Mouse (Mus musculus) ES-E14 (cell line): ENCODE measurements at regions not wholly inside any gene's neighbourhood (a gene's known extent, or its start where the extent isn't known, plus 50 kb on each side); places are given as distances from the start of the nearest gene placed in this dataset.

Experiments used
- DNase-seq: peaks from one replicate; pipeline ENCODE4 v3.0.0-alpha.2; 2013; ENCODE audit warnings: low read depth, low spot score
- H3K27ac ChIP-seq: 2 replicates; pipeline ENCODE4 v1.5.1; 2012; ENCODE audit warnings: low read depth, mild to moderate bottlenecking, low read length, moderate library complexity, mixed read lengths; ENCODE audit not compliant: poor library complexity, insufficient read depth, severe bottlenecking
- H3K36me3 ChIP-seq: 2 replicates; pipeline ENCODE4 v1.6.1; 2012; ENCODE audit warnings: mild to moderate bottlenecking, low read length, moderate library complexity, mixed read lengths; ENCODE audit not compliant: control insufficient read depth, poor library complexity, insufficient read depth, severe bottlenecking
- H3K4me1 ChIP-seq, 2 experiments: fragments of 150-350 bp in 1 of 2; sonication (generic) in 1 of 2; 2 replicates each; pipeline ENCODE4 v1.6.1; 2012; ENCODE audit warnings: low read length in 2 of 2, mild to moderate bottlenecking in 1 of 2, mixed read lengths in 1 of 2; ENCODE audit not compliant: control insufficient read depth in 2 of 2, insufficient read depth in 2 of 2, poor library complexity in 1 of 2
- H3K4me3 ChIP-seq, 2 experiments: fragments of 150-350 bp in 1 of 2; sonication (generic) in 1 of 2; 2 replicates each; pipeline ENCODE4 v1.5.1; 2012; ENCODE audit warnings: low read length in 2 of 2, low read depth in 1 of 2, mild to moderate bottlenecking in 1 of 2, mixed read lengths in 1 of 2; ENCODE audit not compliant: insufficient read depth in 1 of 2, poor library complexity in 1 of 2, severe bottlenecking in 1 of 2
- H3K9ac ChIP-seq: 2 replicates; pipeline ENCODE4 v1.6.1; 2012; ENCODE audit warnings: low read depth, mild to moderate bottlenecking, low read length, mixed read lengths; ENCODE audit not compliant: poor library complexity, insufficient read depth, severe bottlenecking
- H3K9me3 ChIP-seq: fragments of 150-350 bp; sonication (generic); 2 replicates; pipeline ENCODE4 v1.6.1; 2012; ENCODE audit warnings: low read depth, mild to moderate bottlenecking, low read length; ENCODE audit not compliant: control insufficient read depth, insufficient read depth
- CHD2 ChIP-seq: IDR thresholded peaks from 2 replicates; pipeline ENCODE4 v1.6.1; 2014; ENCODE audit warnings: mild to moderate bottlenecking, low read depth, low read length, inconsistent platforms
- HCFC1 ChIP-seq: IDR thresholded peaks from 2 replicates; pipeline ENCODE4 v1.6.1; 2012; ENCODE audit warnings: low read length, inconsistent platforms, borderline replicate concordance; ENCODE audit not compliant: insufficient read depth
- MAFK ChIP-seq: IDR thresholded peaks from 2 replicates; pipeline ENCODE4 v1.6.1; 2014; ENCODE audit warnings: mild to moderate bottlenecking, low read depth, low read length, inconsistent platforms; ENCODE audit not compliant: insufficient read depth
- ZC3H11A ChIP-seq: IDR thresholded peaks from 2 replicates; pipeline ENCODE4 v1.6.1; 2012; ENCODE audit warnings: low read depth, mild to moderate bottlenecking, inconsistent platforms, low read length, borderline replicate concordance
- ZNF384 ChIP-seq: IDR thresholded peaks from 2 replicates; pipeline ENCODE4 v1.6.1; 2012; ENCODE audit warnings: low read depth, low read length, inconsistent platforms
- in situ Hi-C, 2 experiments: fragments of 600-800 bp; cut with MboI; formaldehyde crosslinking; loops; one replicate each; pipeline ENCODE4 v1.15.1; 2025; ENCODE audit warnings: low sequenced_read_pairs in 2 of 2, inconsistent platforms in 1 of 2; ENCODE audit not compliant: unreplicated experiment in 2 of 2

DNA sequence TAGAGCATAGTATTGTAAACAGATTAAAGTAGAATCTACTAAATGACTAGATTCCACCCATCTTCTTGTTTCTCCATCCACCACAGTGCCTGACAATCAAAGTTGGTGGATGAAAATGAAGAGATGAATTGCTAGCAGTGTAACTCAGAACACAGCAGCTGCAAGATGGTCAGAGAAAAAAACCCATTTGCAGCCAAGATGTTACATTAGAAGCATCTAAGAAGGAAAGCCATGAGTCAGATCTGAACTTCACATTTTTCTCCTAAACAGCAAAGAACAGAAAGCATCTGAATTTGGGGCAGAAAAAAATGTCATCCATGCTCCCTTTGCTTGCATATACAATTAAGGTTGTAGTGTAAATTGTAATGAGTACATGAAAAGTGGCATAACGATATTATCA lies 1942.8 kb upstream of the Gm8797 start:
- Histone ChIP-seq H3K36me3 (no peaks in the 10 kb centered on the region), H3K27ac (no peak overlapping the region), H3K4me3 (no peak overlapping the region), H3K4me1 (no peaks in the 10 kb centered on the region), H3K9ac (no peak overlapping the region), H3K9me3 (no peaks in the 10 kb centered on the region)
- TF ChIP-seq MAFK (no peak), ZNF384 (no peak), HCFC1 (no peak), ZC3H11A (no peak), CHD2 (no peak)
- in situ Hi-C loops = no loop called here
- no peak for DNase-seq

DNA sequence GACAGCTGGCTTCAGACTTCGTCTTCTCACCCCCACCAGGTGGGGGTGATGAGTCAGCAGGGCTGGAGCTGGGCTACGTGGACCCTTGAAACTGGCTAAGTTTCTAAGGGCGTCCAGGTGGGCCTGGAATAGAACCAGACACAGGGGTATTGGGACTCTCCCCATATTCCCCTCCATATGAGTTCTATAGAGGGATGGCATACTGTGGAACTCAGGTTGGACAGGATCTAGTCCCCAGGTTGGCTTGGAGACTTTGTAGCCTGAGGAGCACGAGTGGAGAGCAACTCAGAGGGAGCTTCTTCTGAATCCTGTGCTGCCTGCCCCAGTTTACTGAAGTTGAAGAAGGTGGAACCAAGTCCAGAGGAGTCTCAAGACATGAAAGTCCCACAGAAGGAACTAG lies 1921.6 kb upstream of the Gm8797 start:
- H3K4me1 ChIP-seq = no peaks in the 10 kb centered on the region
- in situ Hi-C loops = no loop called here
- H3K9ac ChIP-seq = no peak overlapping the region
- H3K4me3 ChIP-seq = no peak overlapping the region
- H3K36me3 ChIP-seq = no peaks in the 10 kb centered on the region
- no peak overlapping the region for H3K27ac ChIP-seq
- TF ChIP-seq ZNF384 = no peak
- no peak for TF ChIP-seq MAFK
- TF ChIP-seq HCFC1 = no peak
- no peak for TF ChIP-seq CHD2
- H3K9me3 ChIP-seq = no peaks in the 10 kb centered on the region
- no peak for DNase-seq

DNA sequence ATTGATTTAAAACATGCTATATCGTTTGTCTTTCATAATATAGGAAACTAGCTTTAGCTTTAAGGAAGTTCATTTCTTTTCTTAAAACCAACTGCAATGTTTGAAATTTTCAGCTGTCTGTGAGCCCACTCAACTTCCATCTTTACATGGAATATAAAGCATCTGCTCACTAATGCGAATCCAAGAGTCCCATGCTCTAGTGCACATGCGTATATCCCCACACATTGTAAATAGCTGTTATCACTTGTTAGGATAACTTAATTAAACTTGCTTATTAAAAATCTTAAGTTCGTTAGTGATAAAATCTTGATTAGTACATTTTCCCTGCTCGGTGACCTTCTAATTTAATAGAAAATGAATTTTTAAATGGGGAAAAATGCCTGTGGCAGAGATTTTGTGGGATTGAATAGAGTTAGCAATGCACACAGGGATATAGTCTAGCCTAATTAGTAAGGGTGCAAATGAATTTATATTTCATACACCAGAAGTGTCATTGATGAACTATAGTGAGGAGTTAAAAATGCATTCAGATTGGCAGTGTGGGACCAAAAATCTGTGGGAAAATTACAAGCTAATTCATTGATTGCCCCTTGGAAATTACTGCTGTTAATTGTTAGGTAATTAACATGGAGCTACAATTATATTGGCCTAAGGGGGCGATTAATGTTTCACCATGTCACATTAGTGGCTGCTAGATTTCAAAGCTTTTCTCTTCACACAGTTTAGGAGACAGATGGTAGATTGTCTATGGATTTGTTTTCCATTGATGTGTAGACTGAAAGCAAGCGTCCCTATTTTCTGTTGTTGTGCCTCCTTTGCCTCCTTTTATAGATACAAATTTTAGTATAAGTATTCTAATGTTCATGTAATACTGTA lies 1919.0 kb upstream of the Gm8797 start:
- H3K27ac ChIP-seq = no peak overlapping the region
- no peak overlapping the region for H3K4me3 ChIP-seq
- in situ Hi-C loops = no loop called here
- no peaks in the 10 kb centered on the region for H3K9me3 ChIP-seq
- H3K9ac ChIP-seq = no peak overlapping the region
- TF ChIP-seq ZC3H11A (no peak), HCFC1 (no peak), ZNF384 (no peak), MAFK (no peak), CHD2 (no peak)
- no peaks in the 10 kb centered on the region for H3K4me1 ChIP-seq
- DNase-seq = no peak
- no peaks in the 10 kb centered on the region for H3K36me3 ChIP-seq
